Mouse (Mus musculus) gastrocnemius, adult 8-10 months (tissue): Measurements from ENCODE around the gene Mrps23. TPM values are rescaled to one million over a fixed set of nuclear protein-coding genes. Genes with fewer than 3 reads are reported as not detected.
A peak's percentile ranks its signal among the peaks of the same experiment; 100 is the strongest.

Experiments
- DNase-seq, 2 experiments: peaks; one replicate each; pipeline ENCODE4 v3.0.0; 2022; ENCODE audit warnings: low spot score in 2 of 2
- total RNA-seq, 4 experiments: library from RNA; stranded (reverse); gene quantifications; 2 replicates each; pipeline ENCODE4 v1.2.4; 2022

Gene Mrps23
- total RNA-seq, 4 experiments from 2014 or later: 119 to 149 (median 140) TPM

- no peak for DNase-seq
Observed at GRCm38 (mm10) chr11:88241468-88242301, 37.5 kb downstream of the Mrps23 start.

DNA sequence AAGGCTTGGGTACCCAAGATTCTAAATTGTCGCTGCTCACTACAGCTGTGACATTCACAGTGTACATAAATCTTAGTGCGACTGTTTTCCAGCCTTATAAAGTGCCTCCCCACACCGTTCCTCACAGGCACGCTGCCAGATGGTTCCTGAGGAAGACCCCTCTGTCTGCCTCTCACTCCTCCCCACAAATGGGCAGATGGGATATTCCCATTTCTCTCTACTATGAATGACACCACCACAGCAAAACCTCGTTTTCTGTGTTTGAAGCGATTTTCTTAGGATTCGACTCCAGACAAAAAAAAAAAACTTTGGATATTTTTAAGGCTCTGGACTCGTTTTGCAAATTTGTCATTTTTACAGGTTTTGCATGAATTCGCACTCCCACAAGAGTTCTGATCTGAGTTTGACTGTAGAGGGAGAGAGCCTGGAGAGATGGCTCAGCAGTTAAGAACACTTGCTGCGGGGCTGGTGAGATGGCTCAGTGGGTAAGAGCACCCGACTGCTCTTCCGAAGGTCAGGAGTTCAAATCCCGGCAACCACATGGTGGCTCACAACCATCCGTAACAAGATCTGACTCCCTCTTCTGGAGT, 41.5 kb downstream of the Mrps23 start:
- no peak for DNase-seq

GRCm38 (mm10) chr11:88248636-88249035, 44.4 kb downstream of the Mrps23 start:
- peak in 1 of 2 experiments; percentile 40 for DNase-seq

DNA sequence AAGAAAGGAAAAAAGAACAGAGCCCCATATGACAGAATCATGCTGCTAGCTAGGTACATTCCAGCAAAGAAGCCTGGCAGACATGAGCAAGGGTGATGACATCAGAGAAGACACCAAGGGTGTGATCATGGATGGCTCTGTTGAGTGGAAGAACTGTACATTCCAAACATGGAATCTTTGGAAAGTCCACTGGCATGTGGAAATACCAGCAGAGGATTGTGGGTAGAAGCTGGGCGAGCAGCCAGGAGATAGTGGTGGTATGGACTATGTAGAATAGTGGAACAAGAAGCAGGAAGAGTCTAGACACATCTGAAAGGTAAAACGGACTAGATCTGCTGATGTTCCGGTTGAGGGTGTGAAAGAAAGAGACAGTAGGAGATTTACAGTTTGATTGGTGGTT, 46.4 kb downstream of the Mrps23 start:
- no peak for DNase-seq

DNA sequence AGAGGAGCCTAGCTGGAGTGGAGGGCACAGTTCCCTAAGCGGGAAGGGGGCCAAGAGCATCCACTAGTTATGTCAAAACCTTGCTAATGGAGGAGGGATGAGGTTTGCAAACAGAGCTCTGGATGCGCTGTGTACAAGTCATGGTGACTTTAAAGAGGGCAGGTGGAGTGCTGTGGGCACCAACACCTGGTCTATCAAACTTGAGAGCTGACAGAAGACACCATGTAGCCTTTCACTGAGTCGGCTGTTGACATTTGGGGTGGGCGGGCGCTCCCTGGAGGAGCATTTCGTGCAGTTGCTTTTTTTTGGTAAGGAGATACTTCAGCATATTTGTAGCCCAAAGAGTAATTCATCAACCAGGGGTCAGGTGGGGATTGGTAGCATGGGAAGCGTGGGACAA, 47.1 kb downstream of the Mrps23 start:
- no peak for DNase-seq

DNA sequence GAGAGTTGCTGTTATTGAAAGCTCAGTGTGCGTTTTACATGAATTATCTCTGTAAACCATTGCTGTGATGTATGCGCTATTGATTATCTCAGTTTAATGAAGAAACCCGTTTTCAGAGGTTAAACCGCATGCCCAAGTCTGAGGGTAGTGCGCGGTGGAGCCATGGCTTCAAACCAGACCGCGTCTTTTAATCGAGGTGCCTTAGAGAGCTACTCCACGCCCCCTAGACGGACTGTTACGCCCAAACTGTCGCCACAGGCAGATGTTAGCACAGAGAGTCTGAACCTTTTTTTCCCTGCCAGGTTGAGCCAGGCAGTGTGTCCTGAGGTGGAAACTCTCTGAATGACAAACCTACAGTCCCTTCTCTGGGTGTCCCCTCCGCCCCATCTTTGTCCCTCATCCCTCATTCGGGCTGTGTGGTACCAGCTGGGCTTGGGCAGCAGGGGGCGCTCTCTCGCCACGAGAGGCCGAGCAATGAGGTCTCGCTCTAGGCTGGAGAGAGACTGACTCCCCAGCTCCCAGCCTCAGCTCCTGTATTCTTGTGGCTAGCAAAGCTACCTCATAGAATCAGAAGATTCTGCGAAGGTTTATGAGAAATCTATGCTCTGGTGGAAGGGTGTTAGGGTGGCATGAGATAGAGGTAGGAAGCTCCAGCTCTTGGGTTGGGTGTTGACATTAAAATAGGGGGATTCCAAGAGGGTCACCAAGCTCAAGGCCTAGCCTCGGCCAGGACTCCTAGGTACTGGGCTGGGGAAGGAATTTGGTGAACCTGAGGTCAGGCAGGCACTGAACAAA, 48.0 kb downstream of the Mrps23 start:
- peak; percentile 67 to 69 for DNase-seq

GRCm38 (mm10) chr11:88252767-88253513, 48.8 kb downstream of the Mrps23 start:
- DNase-seq: peak; percentile 61 to 74

DNA sequence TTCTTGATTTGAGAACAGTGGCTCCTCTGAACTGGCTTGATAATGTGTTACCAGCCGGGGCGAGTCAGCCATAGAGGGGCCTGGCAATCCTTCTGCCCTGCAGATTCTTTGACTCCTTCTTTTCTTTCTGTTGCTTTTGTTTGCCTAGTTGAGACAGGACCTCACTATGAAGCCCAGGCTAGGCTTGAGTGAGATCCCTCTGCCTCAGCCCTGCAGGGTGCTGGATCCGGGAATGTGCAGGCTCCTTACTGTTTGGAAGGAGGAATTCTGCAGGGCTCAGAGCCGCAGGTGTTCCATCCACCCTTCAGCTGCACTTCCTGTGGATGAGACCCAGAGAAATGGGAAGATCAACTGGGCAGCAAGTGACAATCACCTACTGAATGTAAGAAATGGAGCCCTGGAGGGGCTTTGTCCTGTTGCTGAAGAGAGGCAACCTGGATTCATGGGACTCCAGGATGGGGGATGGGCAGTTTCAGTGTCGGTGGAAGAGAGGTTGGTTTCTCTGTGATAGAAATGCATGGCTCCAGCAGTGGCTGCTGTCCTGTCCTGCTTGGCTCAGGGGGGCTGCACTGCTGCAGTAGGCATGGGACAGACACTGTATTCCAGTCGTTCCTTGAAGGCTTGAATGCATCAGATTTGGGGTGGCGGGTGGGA, 49.5 kb downstream of the Mrps23 start:
- DNase-seq: no peak

- DNase-seq: no peak
Observed at GRCm38 (mm10) chr11:88257700-88258099, 53.5 kb downstream of the Mrps23 start.

DNA sequence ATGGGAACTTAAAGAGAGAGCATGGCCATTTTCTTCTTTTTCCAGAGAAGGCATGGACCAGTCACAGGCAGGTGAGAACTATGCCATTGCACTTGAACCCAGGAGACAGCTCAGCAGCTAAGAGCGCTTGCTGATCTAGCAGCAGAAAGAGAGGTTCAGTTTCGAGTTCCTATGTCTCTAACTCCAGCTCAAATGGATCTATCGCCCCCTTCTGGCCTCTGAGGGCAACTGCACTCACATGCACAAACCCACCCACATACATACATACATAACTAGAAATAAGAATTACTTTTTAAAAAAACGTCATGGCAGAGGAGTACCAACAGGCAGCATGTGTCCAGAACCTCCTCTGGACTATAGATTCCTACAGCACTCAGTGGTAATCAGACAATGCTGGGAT, 54.0 kb downstream of the Mrps23 start:
- DNase-seq: no peak

GRCm38 (mm10) chr11:88260463-88260862, 56.3 kb downstream of the Mrps23 start:
- no peak for DNase-seq

Other genes starting within 250 kb of the Mrps23 start
- gene Dynll2, start 216.9 kb upstream of the Mrps23 start, total RNA-seq: 100 to 1,000 TPM; 201 to 320 (median 253) TPM
- gene Srsf1, start 157.0 kb upstream of the Mrps23 start, total RNA-seq: 10 to 100 TPM; 52.7 to 62.4 (median 59.0) TPM
- gene Vezf1, start 136.1 kb upstream of the Mrps23 start, total RNA-seq: 100 to 1,000 TPM in 1 of 4 experiments, 10 to 100 TPM in 3; 98.6 to 102 (median 98.9) TPM
- gene Cuedc1, start 106.3 kb upstream of the Mrps23 start, total RNA-seq: 100 to 1,000 TPM; 108 to 156 (median 116) TPM
- gene Ccdc182, start 89.7 kb downstream of the Mrps23 start, total RNA-seq: not detected